Mouse (Mus musculus) embryonic facial prominence, embryonic 10.5 days (tissue): ENCODE data around the gene Wnk2. TPM values are rescaled to one million over a fixed set of nuclear protein-coding genes. Genes with fewer than 3 reads are reported as not detected.

Experiments
- DNase-seq: peaks from one replicate; pipeline ENCODE4 v3.0.0-alpha.2; 2017; ENCODE audit warnings: low spot score
- H3K27ac ChIP-seq: fragments of 300-500 bp; sonication (generic); replicated peaks from 2 replicates; pipeline ENCODE4 v1.5.1; 2016; ENCODE audit warnings: mild to moderate bottlenecking
- H3K27me3 ChIP-seq: fragments of 300-500 bp; sonication (generic); replicated peaks from 2 replicates; pipeline ENCODE4 v1.6.1; 2016; ENCODE audit warnings: low read depth, mild to moderate bottlenecking; ENCODE audit not compliant: poor library complexity, severe bottlenecking
- H3K36me3 ChIP-seq: fragments of 300-500 bp; sonication (generic); replicated peaks from 2 replicates; pipeline ENCODE4 v1.6.1; 2016; ENCODE audit warnings: mild to moderate bottlenecking, moderate library complexity
- H3K4me1 ChIP-seq: fragments of 300-500 bp; sonication (generic); 2 replicates; pipeline ENCODE4 v1.6.1; 2016
- H3K4me3 ChIP-seq: fragments of 300-500 bp; sonication (generic); 2 replicates; pipeline ENCODE4 v1.5.1; 2016; ENCODE audit warnings: mild to moderate bottlenecking, moderate library complexity
- H3K9me3 ChIP-seq: fragments of 300-500 bp; sonication (generic); 2 replicates; pipeline ENCODE4 v1.6.1; 2016; ENCODE audit warnings: mild to moderate bottlenecking
- WGBS: fragments of 180-500 bp; shearing (Covaris S2); methylation state at CpG from one replicate; pipeline ENCODE4 v1.1.7; 2016; 5-methylcytosine and 5-hydroxymethylcytosine counted together
- polyA plus RNA-seq: library from polyadenylated mRNA; unstranded; fragments of >200 nt; fragmentation: Nextera tagmentation; extraction: Ambion mirVana; gene quantifications from 2 replicates; pipeline ENCODE4 v1.2.1, GENCODE M21; 2016

Gene Wnk2
- polyA plus RNA-seq, result 2.7 and 2.8 TPM in 2 replicates

GRCm38 (mm10) chr13:49147858-49148226, at the start of gene Wnk2:
Gene Wnk2 (minus strand): TSS chr13:49148014.
- H3K4me3 ChIP-seq, result peak within 1 kb of the TSS; percentile 83
- peak; percentile 83 for DNase-seq
- H3K4me1 ChIP-seq, result peaks cover 42% of the 10 kb centered on the region
- peak within 1 kb of the TSS; percentile 84 for H3K27ac ChIP-seq
- H3K9me3 ChIP-seq, result no peaks in the 10 kb centered on the region
- no peaks in the 10 kb centered on the region for H3K36me3 ChIP-seq
- peaks cover 81% of the 10 kb centered on the region for H3K27me3 ChIP-seq
- under 1% methylated on average over 43 of the region's 43 CpGs for WGBS

- Histone ChIP-seq H3K27me3 (no peaks in the 10 kb centered on the region), H3K4me3 (no peak overlapping the region), H3K4me1 (peaks cover 13% of the 10 kb centered on the region), H3K9me3 (no peaks in the 10 kb centered on the region), H3K36me3 (peaks cover 10% of the 10 kb centered on the region), H3K27ac (no peak overlapping the region)
- DNase-seq, result no peak
- 85% methylated on average over 6 of the region's 6 CpGs for WGBS
These were observed 49.0 kb upstream of the Wnk2 start for GRCm38 (mm10) chr13:49196766-49197165.

- no peaks in the 10 kb centered on the region for H3K27me3 ChIP-seq
- no peak for DNase-seq
- peaks cover 10% of the 10 kb centered on the region for H3K36me3 ChIP-seq
- no peak overlapping the region for H3K4me3 ChIP-seq
- H3K9me3 ChIP-seq, result no peaks in the 10 kb centered on the region
- H3K27ac ChIP-seq, result no peak overlapping the region
- peaks cover 18% of the 10 kb centered on the region for H3K4me1 ChIP-seq
- WGBS, result 81% methylated on average over 5 of the region's 5 CpGs
These were observed 48.4 kb upstream of the Wnk2 start for GRCm38 (mm10) chr13:49196211-49196610.

- 92% methylated on average over 7 of the region's 7 CpGs for WGBS
- Histone ChIP-seq H3K27ac (no peak overlapping the region), H3K4me3 (no peak overlapping the region), H3K27me3 (no peaks in the 10 kb centered on the region), H3K4me1 (peaks cover 24% of the 10 kb centered on the region), H3K9me3 (no peaks in the 10 kb centered on the region), H3K36me3 (peaks cover 10% of the 10 kb centered on the region)
- DNase-seq, result no peak
These were observed 47.8 kb upstream of the Wnk2 start for GRCm38 (mm10) chr13:49195651-49196050.

GRCm38 (mm10) chr13:49194811-49195210, 47.0 kb upstream of the Wnk2 start:
- H3K4me3 ChIP-seq, result no peak overlapping the region
- WGBS, result 94% methylated on average over 13 of the region's 13 CpGs
- peaks cover 32% of the 10 kb centered on the region for H3K4me1 ChIP-seq
- no peak overlapping the region for H3K27ac ChIP-seq
- peaks cover 10% of the 10 kb centered on the region for H3K36me3 ChIP-seq
- H3K27me3 ChIP-seq, result peaks cover 5% of the 10 kb centered on the region; the same call in 1 of the 2 replicates
- H3K9me3 ChIP-seq, result no peaks in the 10 kb centered on the region
- DNase-seq, result no peak

- DNase-seq, result no peak
- WGBS, result 92% methylated on average over 17 of the region's 17 CpGs
- Histone ChIP-seq H3K9me3 (no peaks in the 10 kb centered on the region), H3K4me3 (no peak overlapping the region), H3K27ac (no peak overlapping the region), H3K27me3 (peaks cover 16% of the 10 kb centered on the region; the same call in 1 of the 2 replicates), H3K4me1 (peaks cover 44% of the 10 kb centered on the region), H3K36me3 (peaks cover 10% of the 10 kb centered on the region)
These were observed 45.8 kb upstream of the Wnk2 start for GRCm38 (mm10) chr13:49193650-49194049.

GRCm38 (mm10) chr13:49192156-49192855, 44.5 kb upstream of the Wnk2 start:
- Histone ChIP-seq H3K36me3 (peaks cover 10% of the 10 kb centered on the region), H3K4me3 (no peak overlapping the region), H3K4me1 (peaks cover 56% of the 10 kb centered on the region), H3K9me3 (no peaks in the 10 kb centered on the region), H3K27ac (no peak overlapping the region), H3K27me3 (peaks cover 24% of the 10 kb centered on the region; the same call in 1 of the 2 replicates)
- WGBS, result 85% methylated on average over 16 of the region's 16 CpGs
- DNase-seq, result no peak

- Histone ChIP-seq H3K27me3 (peaks cover 26% of the 10 kb centered on the region), H3K4me1 (peaks cover 62% of the 10 kb centered on the region), H3K9me3 (no peaks in the 10 kb centered on the region), H3K27ac (peak overlapping the region; percentile 20), H3K36me3 (peaks cover 10% of the 10 kb centered on the region), H3K4me3 (no peak overlapping the region)
- WGBS, result 67% methylated on average over 5 of the region's 5 CpGs
- no peak for DNase-seq
These were observed 43.8 kb upstream of the Wnk2 start for GRCm38 (mm10) chr13:49191673-49192035.

- Histone ChIP-seq H3K4me3 (no peak overlapping the region), H3K27ac (peak overlapping the region; percentile 20; the same call in 1 of the 2 replicates), H3K4me1 (peaks cover 64% of the 10 kb centered on the region), H3K36me3 (peaks cover 8% of the 10 kb centered on the region), H3K9me3 (no peaks in the 10 kb centered on the region), H3K27me3 (peaks cover 32% of the 10 kb centered on the region)
- no peak for DNase-seq
- 84% methylated on average over 7 of the region's 7 CpGs for WGBS
These were observed 43.3 kb upstream of the Wnk2 start for GRCm38 (mm10) chr13:49190876-49191672.

- Histone ChIP-seq H3K4me3 (no peak overlapping the region), H3K27me3 (peaks cover 36% of the 10 kb centered on the region), H3K36me3 (no peaks in the 10 kb centered on the region; the same call in 1 of the 2 replicates), H3K27ac (no peak overlapping the region), H3K4me1 (peaks cover 62% of the 10 kb centered on the region), H3K9me3 (no peaks in the 10 kb centered on the region)
- no peak for DNase-seq
- 75% methylated on average over 12 of the region's 12 CpGs for WGBS
These were observed 42.4 kb upstream of the Wnk2 start for GRCm38 (mm10) chr13:49189970-49190870.

- H3K4me3 ChIP-seq, result peak overlapping the region; percentile 87; the same call in 1 of the 2 replicates
- 43% methylated on average over 2 of the region's 2 CpGs for WGBS
- no peaks in the 10 kb centered on the region for H3K36me3 ChIP-seq
- no peaks in the 10 kb centered on the region for H3K9me3 ChIP-seq
- peaks cover 62% of the 10 kb centered on the region for H3K4me1 ChIP-seq
- H3K27ac ChIP-seq, result no peak overlapping the region
- DNase-seq, result no peak
- H3K27me3 ChIP-seq, result peaks cover 36% of the 10 kb centered on the region
These were observed 41.1 kb upstream of the Wnk2 start for GRCm38 (mm10) chr13:49188966-49189360.
